ENCODE assay signal across 7 mouse cellular contexts in genomic region chr4:141537226-141537610, GRCm38 (mm10). TPM values are rescaled to one million over a fixed set of nuclear protein-coding genes. Genes with fewer than 3 reads are reported as not detected.
DNase-seq lines count a peak whose midpoint lies in the region; ATAC-seq and TF ChIP-seq lines count a peak whose summit lies in the region.

No protein-coding gene starts in this region.

- peaks cover 61% of the 10 kb centered on the region for H3K4me1 ChIP-seq in megakaryocyte, embryonic 14.5 days
- H3K4me1 ChIP-seq in embryonic fibroblast, embryonic 13.5 days (ENCODE audit: control insufficient read depth, insufficient read depth, low read length), result peaks cover 7% of the 10 kb centered on the region
- peaks cover 23% of the 10 kb centered on the region for H3K4me1 ChIP-seq in limb, embryonic 12.5 days (replicated peaks)
- peaks cover 22% of the 10 kb centered on the region; the same call in 1 of the 2 replicates for H3K4me1 ChIP-seq in stomach, embryonic 14.5 days (ENCODE audit: control insufficient read depth, insufficient read depth, low read length)

- no peaks in the 10 kb centered on the region for H3K36me3 ChIP-seq in megakaryocyte, embryonic 14.5 days (replicated peaks; ENCODE audit: low read length)
- H3K36me3 ChIP-seq in limb, embryonic 12.5 days, result no peaks in the 10 kb centered on the region
- no peaks in the 10 kb centered on the region for H3K36me3 ChIP-seq in stomach, embryonic 14.5 days (ENCODE audit: control insufficient read depth, insufficient read depth, low read length)

- H3K27ac ChIP-seq in embryonic fibroblast, embryonic 13.5 days (ENCODE audit: insufficient read depth, low read length), result peak overlapping the region; percentile 45
- peak overlapping the region; percentile 86 for H3K27ac ChIP-seq in limb, embryonic 12.5 days
- peak overlapping the region; percentile 96 for H3K27ac ChIP-seq in stomach, embryonic 14.5 days (ENCODE audit: low read length)

- peak overlapping the region; percentile 98 for H3K4me3 ChIP-seq in megakaryocyte, embryonic 14.5 days (replicated peaks)
- peak overlapping the region; percentile 65 for H3K4me3 ChIP-seq in embryonic fibroblast, embryonic 13.5 days (ENCODE audit: insufficient read depth, low read length)
- peak overlapping the region; percentile 97 for H3K4me3 ChIP-seq in limb, embryonic 12.5 days (replicated peaks)
- peak overlapping the region; percentile 92 for H3K4me3 ChIP-seq in stomach, embryonic 14.5 days (ENCODE audit: low read depth, low read length)

- ATAC-seq in megakaryocyte, adult 5-6 weeks (ENCODE audit: poor library complexity, severe bottlenecking), result no peak
- no peak for ATAC-seq in limb, embryonic 12.5 days (ENCODE audit: insufficient number of reproducible peaks, insufficient read depth, low FRiP score, low TSS enrichment, low read depth)
- no peak for ATAC-seq in stomach, embryonic 14.5 days (ENCODE audit: insufficient number of reproducible peaks, insufficient read depth, low FRiP score, low read depth)

- H3K4me2 ChIP-seq in limb, embryonic 12.5 days, result peak overlapping the region; percentile 95
- peak overlapping the region; percentile 99 for H3K4me2 ChIP-seq in stomach, embryonic 14.5 days (replicated peaks; ENCODE audit: low read depth, low read length)

- no peaks in the 10 kb centered on the region for H3K27me3 ChIP-seq in megakaryocyte, embryonic 14.5 days (replicated peaks)
- no peaks in the 10 kb centered on the region for H3K27me3 ChIP-seq in limb, embryonic 12.5 days
- H3K27me3 ChIP-seq in stomach, embryonic 14.5 days (ENCODE audit: control insufficient read depth, insufficient read depth, low read length), result no peaks in the 10 kb centered on the region

- no peak for TF ChIP-seq CTCF in embryonic fibroblast, embryonic 13.5 days (IDR thresholded peaks at IDR 0.05; ENCODE audit: borderline replicate concordance, insufficient read depth, low read length)

- DNase-seq in embryo, embryonic 9.5 days (ENCODE audit: extremely low spot score), result no peak
- DNase-seq in right cerebral cortex, postnatal 25 days, result no peak

- under 1% methylated on average over 14 of the region's 14 CpGs for WGBS in limb, embryonic 12.5 days
- WGBS in stomach, embryonic 14.5 days, result 0% methylated on average over 14 of the region's 14 CpGs

- no peaks in the 10 kb centered on the region for H3K9me3 ChIP-seq in megakaryocyte, embryonic 14.5 days
- no peaks in the 10 kb centered on the region for H3K9me3 ChIP-seq in limb, embryonic 12.5 days
- H3K9me3 ChIP-seq in stomach, embryonic 14.5 days (ENCODE audit: control insufficient read depth, low read depth, low read length), result no peaks in the 10 kb centered on the region

- peak overlapping the region; percentile 97 for H3K9ac ChIP-seq in limb, embryonic 12.5 days (replicated peaks)
- H3K9ac ChIP-seq in stomach, embryonic 14.5 days (replicated peaks; ENCODE audit: low read depth, low read length), result peak overlapping the region; percentile 94

- no peak for TF ChIP-seq POLR2A in embryonic fibroblast, embryonic 13.5 days (IDR thresholded peaks at IDR 0.05; ENCODE audit: low read depth, low read length)

RNA-seq across cellular contexts. Expression of gene Spen, which starts 1.2 kb away (rescaled TPM):
- 101 and 202 TPM in 2 replicates for polyA plus RNA-seq in megakaryocyte, embryonic 14.5 days (2012; ENCODE audit: insufficient read depth, low replicate concordance)
- total RNA-seq in megakaryocyte, adult 5-6 weeks (2015), result 30.4 and 34.2 TPM in 2 replicates
- 28.7 and 39.3 TPM in 2 replicates for total RNA-seq in megakaryocyte, adult 5-6 weeks (2017)
- 20.7 and 21.2 TPM in 2 replicates for polyA plus RNA-seq in embryonic fibroblast, embryonic 13.5 days (2011; ENCODE audit: insufficient read length, low read depth, missing spikeins)
- 14.1 and 16.6 TPM in 2 replicates for polyA plus RNA-seq in limb, embryonic 12.5 days (2016; fragmentation: Nextera tagmentation; extraction: Ambion mirVana)
- polyA plus RNA-seq in stomach, embryonic 14.5 days (2014; fragmentation: Nextera tagmentation; extraction: Ambion mirVana), result 16.2 and 16.9 TPM in 2 replicates

Comparison
In these comparisons a context has a peak if more than half of its experiments do, and no peak if none do; other contexts are left out.
1. H3K27ac ChIP-seq: peak in every context shown above with its lines; median percentile 96 in stomach, embryonic 14.5 days; 86 in limb, embryonic 12.5 days; 45 in embryonic fibroblast, embryonic 13.5 days.